Mouse (Mus musculus): ENCODE data around the gene Med12l.
A peak's percentile ranks its signal among the peaks of the same experiment; 100 is the strongest.
"Not testable (repeated sequence)": the region's sequence is repeated elsewhere in the genome, so short reads cannot be mapped to it uniquely, and the experiment has no call there.

DNA sequence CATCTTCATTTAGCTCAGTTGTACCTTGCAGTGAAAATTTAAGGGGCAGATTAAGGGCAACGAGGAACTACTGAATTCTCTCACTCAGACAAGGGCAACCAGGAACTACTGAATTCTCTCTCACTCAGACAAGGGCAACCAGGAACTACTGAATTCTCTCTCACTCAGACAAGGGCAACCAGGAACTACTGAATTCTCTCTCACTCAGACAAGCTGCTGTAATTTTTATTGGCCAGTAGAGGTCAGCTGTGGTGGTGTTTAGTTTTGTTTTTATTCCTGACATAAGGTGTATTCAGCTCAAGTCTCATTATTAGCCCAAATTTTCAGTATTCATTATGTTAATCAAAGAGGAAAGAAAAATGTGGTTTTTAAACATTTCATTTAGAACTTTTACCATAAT is 63.4 kb downstream of the Med12l start:
- peak; percentile 23; the same call in 1 of the 2 replicates for TF ChIP-seq CTCF (IDR thresholded peaks at IDR 0.05; ENCODE audit: low read depth)
- not testable (repeated sequence) for TF ChIP-seq EP300 (IDR thresholded peaks at IDR 0.05; ENCODE audit: low read depth)
